Mouse (Mus musculus) regulatory T cell (primary cell): ENCODE data around the gene Ptch2.

Experiments
- in situ Hi-C: fragments of 300-600 bp; cut with MboI, MseI; formaldehyde crosslinking; loops from one replicate; pipeline ENCODE4 v1.15.1; 2025; ENCODE audit warnings: high pct_unique_total_duplicates

Ptch2 gene

GRCm38 (mm10) chr4:117149291-117150211 is 53.7 kb downstream of the Ptch2 start:
- in situ Hi-C loops, result loop anchor here (25.0 kb wide), 1 partner anchor 1963 kb away; the partner anchor contains the start of gene Slc2a1

GRCm38 (mm10) chr4:117150212-117150733 is 54.4 kb downstream of the Ptch2 start:
- in situ Hi-C loops, result no loop called here

GRCm38 (mm10) chr4:117151416-117151815 is 55.5 kb downstream of the Ptch2 start:
- in situ Hi-C loops, result no loop called here

- in situ Hi-C loops, result no loop called here
Measured at GRCm38 (mm10) chr4:117152714-117153113, 56.8 kb downstream of the Ptch2 start.

- in situ Hi-C loops, result no loop called here
Measured at GRCm38 (mm10) chr4:117155020-117155791, 59.3 kb downstream of the Ptch2 start.

- in situ Hi-C loops, result no loop called here
Measured at GRCm38 (mm10) chr4:117155792-117156355, 60.0 kb downstream of the Ptch2 start, which contains the start of gene Rps8. Rps8 (minus strand) TSS chr4:117156243.

GRCm38 (mm10) chr4:117156372-117156771 is 60.5 kb downstream of the Ptch2 start:
- in situ Hi-C loops, result no loop called here

- in situ Hi-C loops, result no loop called here
Measured at GRCm38 (mm10) chr4:117159666-117160065, 63.8 kb downstream of the Ptch2 start.

GRCm38 (mm10) chr4:117161183-117161582 is 65.3 kb downstream of the Ptch2 start:
- in situ Hi-C loops, result no loop called here
